Mouse (Mus musculus): ENCODE results near the gene Stau1.

- TF ChIP-seq CTCF (IDR thresholded peaks at IDR 0.05 in 2 of 3, conservative IDR thresholded peaks at IDR 0.05 in 1 of 3; ENCODE audit: control insufficient read depth in 1 of 3, insufficient read depth in 1 of 3, low read depth in 2 of 3, low read length in 3 of 3, poor library complexity in 1 of 3, severe bottlenecking in 1 of 3) = no peak
- no peak for TF ChIP-seq MAZ (IDR thresholded peaks at IDR 0.05; ENCODE audit: low read depth, low read length)
- no peak for TF ChIP-seq TAL1 (IDR thresholded peaks at IDR 0.05; ENCODE audit: low read length)
- TF ChIP-seq UBTF (IDR thresholded peaks at IDR 0.05; ENCODE audit: borderline replicate concordance, insufficient read depth, low read depth, low read length) = no peak
Observed at GRCm38 (mm10) chr2:167001486-167001885, 5.4 kb upstream of the Stau1 start.

Measured in MEL (cell line).